Mouse (Mus musculus) midbrain, embryonic 11.5 days (tissue): ENCODE measurements around the gene Siae. TPM values are rescaled to one million over a fixed set of nuclear protein-coding genes. Genes with fewer than 3 reads are reported as not detected.

ENCODE experiments used
- ATAC-seq: fragments of 200-750 bp; cut with Nextera tagmentation; 2 replicates; pipeline ENCODE4 v1.8.0; 2017; ENCODE audit warnings: moderate TSS enrichment, moderate library complexity; ENCODE audit not compliant: low FRiP score
- DNase-seq: peaks from one replicate; pipeline ENCODE4 v3.0.0; 2015; ENCODE audit warnings: low spot score; ENCODE audit errors: missing footprints
- H3K27ac ChIP-seq: fragments of 300-500 bp; sonication (generic); 2 replicates; pipeline ENCODE4 v1.5.1; 2014; ENCODE audit warnings: low read depth, low read length
- H3K27me3 ChIP-seq: fragments of 300-500 bp; sonication (generic); 2 replicates; pipeline ENCODE4 v1.6.1; 2014; ENCODE audit warnings: mild to moderate bottlenecking, low read length, moderate library complexity, mixed read lengths; ENCODE audit not compliant: control insufficient read depth, insufficient read depth
- H3K36me3 ChIP-seq: fragments of 300-500 bp; sonication (generic); 2 replicates; pipeline ENCODE4 v1.6.1; 2014; ENCODE audit warnings: mild to moderate bottlenecking, low read length, moderate library complexity, mixed read lengths; ENCODE audit not compliant: control insufficient read depth, insufficient read depth
- H3K4me1 ChIP-seq: fragments of 300-500 bp; sonication (generic); 2 replicates; pipeline ENCODE4 v1.6.1; 2014; ENCODE audit warnings: low read length; ENCODE audit not compliant: control insufficient read depth, insufficient read depth
- H3K4me2 ChIP-seq: fragments of 300-500 bp; sonication (generic); 2 replicates; pipeline ENCODE4 v1.6.1; 2014; ENCODE audit warnings: mild to moderate bottlenecking, moderate library complexity
- H3K4me3 ChIP-seq: fragments of 300-500 bp; sonication (generic); 2 replicates; pipeline ENCODE4 v1.5.1; 2014; ENCODE audit warnings: low read depth, low read length
- H3K9ac ChIP-seq: fragments of 300-500 bp; sonication (generic); 2 replicates; pipeline ENCODE4 v1.6.1; 2014; ENCODE audit warnings: low read length
- H3K9me3 ChIP-seq: fragments of 300-500 bp; sonication (generic); 2 replicates; pipeline ENCODE4 v1.6.1; 2016; ENCODE audit warnings: low read length; ENCODE audit not compliant: control insufficient read depth
- WGBS: fragments of 180-500 bp; shearing (Covaris S2); extraction: QIAGEN DNeasy Blood & Tissue Kit; methylation state at CpG from one replicate; pipeline ENCODE4 v1.1.7; 2014; 5-methylcytosine and 5-hydroxymethylcytosine counted together
- polyA plus RNA-seq: library from polyadenylated mRNA; unstranded; fragments of >200 nt; fragmentation: Nextera tagmentation; extraction: Ambion mirVana; gene quantifications from 2 replicates; pipeline ENCODE4 v1.2.1, GENCODE M21; 2014

The Siae gene
- polyA plus RNA-seq, 1 experiment from 2014 or later: 7.7 TPM

GRCm38 (mm10) chr9:37539170-37540025, 16.1 kb upstream of the Siae start, which contains the start of gene Vsig2:
TSS of gene Vsig2 (plus strand) at chr9:37539255.
- ATAC-seq (no peak), DNase-seq (no peak)
- Histone ChIP-seq H3K4me3 (no peak within 1 kb of the TSS), H3K9ac (no peak within 1 kb of the TSS), H3K4me2 (no peak within 1 kb of the TSS), H3K9me3 (no peaks in the 10 kb centered on the region), H3K27me3 (peaks cover 3% of the 10 kb centered on the region; the same call in 1 of the 2 replicates), H3K36me3 (no peaks in the 10 kb centered on the region), H3K4me1 (peaks cover 4% of the 10 kb centered on the region; the same call in 1 of the 2 replicates), H3K27ac (no peak within 1 kb of the TSS)
- 42% methylated on average over 23 of the region's 23 CpGs for WGBS

DNA sequence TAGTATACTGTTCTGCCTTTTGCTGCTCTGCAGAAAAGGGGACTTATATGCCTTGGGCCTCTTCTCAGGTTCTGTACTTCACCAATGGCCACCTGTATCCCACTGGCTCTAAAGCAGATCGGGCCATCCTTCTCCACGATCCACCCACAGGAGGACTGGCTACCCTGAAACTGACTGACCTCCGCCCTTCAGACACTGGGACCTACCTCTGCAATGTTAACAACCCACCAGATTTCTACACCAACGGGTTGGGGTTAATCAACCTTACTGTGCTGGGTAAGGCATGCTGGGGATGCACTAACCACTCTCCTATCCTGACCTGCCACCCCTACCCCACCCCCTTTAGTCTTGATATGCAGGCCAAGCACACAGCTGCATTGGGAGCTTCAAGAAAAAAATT, 15.3 kb upstream of the Siae start:
- H3K36me3 ChIP-seq: no peaks in the 10 kb centered on the region
- WGBS: 89% methylated on average over 4 of the region's 4 CpGs
- DNase-seq (no peak), ATAC-seq (no peak)
- no peaks in the 10 kb centered on the region for H3K9me3 ChIP-seq
- no peak overlapping the region for H3K9ac ChIP-seq
- no peak overlapping the region for H3K27ac ChIP-seq
- H3K27me3 ChIP-seq: peaks cover 10% of the 10 kb centered on the region
- H3K4me3 ChIP-seq: no peak overlapping the region
- peaks cover 10% of the 10 kb centered on the region for H3K4me1 ChIP-seq
- no peak overlapping the region for H3K4me2 ChIP-seq

DNA sequence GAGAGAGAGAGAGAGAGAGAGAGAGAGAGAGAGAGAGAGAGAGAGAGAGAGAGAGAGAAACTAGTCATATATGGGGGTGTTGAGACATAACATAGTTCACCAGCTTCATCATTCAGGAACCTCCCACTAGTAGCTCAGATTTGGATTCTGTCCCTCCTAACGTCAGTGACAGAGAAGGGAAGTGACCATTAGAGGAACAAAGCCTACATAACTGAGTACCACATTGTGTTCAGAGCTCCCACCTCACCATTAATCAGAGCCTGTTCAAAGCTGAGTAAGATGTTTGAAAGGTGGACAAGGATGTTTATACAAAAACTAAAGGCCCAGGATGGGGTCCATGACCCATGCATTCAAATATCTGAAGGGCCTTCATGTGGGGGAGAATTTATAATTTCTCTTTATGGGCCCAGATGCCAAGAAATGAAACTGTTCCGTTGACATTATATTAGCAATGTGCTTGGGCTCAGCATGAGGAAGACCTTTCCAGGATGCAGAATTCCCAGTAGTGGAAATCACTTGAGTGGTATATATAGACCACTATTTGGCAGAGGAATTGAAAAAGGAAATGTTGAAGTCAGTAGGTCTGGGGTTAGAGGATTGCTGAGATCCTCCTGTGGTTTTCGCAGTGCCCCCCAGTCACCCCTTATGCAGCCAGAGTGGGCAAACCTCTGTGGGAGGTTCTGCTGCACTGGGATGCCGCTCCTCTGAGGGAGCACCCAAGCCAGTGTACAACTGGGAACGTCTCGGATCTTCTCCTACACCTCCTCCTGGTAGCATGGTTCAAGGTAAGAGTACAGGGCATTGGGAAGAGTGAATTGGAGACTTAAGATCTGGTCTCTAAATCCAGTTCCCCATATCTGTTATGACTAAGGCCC, 14.6 kb upstream of the Siae start:
- no peak for ATAC-seq

GRCm38 (mm10) chr9:37541851-37542642, 13.5 kb upstream of the Siae start:
- H3K4me3 ChIP-seq: no peak overlapping the region
- no peak overlapping the region for H3K4me2 ChIP-seq
- peaks cover 25% of the 10 kb centered on the region for H3K27me3 ChIP-seq
- H3K9ac ChIP-seq: no peak overlapping the region
- ATAC-seq: no peak
- H3K36me3 ChIP-seq: no peaks in the 10 kb centered on the region
- 80% methylated on average over 7 of the region's 7 CpGs for WGBS
- DNase-seq: no peak
- H3K9me3 ChIP-seq: no peaks in the 10 kb centered on the region
- H3K27ac ChIP-seq: no peak overlapping the region
- H3K4me1 ChIP-seq: peaks cover 10% of the 10 kb centered on the region

More for the DNA sequence above, 14.6 kb upstream of the Siae start:
- Histone ChIP-seq H3K36me3 (no peaks in the 10 kb centered on the region), H3K4me1 (peaks cover 10% of the 10 kb centered on the region), H3K9ac (no peak overlapping the region), H3K4me3 (no peak overlapping the region), H3K27me3 (peaks cover 17% of the 10 kb centered on the region), H3K9me3 (no peaks in the 10 kb centered on the region), H3K27ac (no peak overlapping the region), H3K4me2 (no peak overlapping the region)
- no peak for DNase-seq
- 81% methylated on average over 6 of the region's 6 CpGs for WGBS

GRCm38 (mm10) chr9:37543869-37544440, 11.5 kb upstream of the Siae start:
- ATAC-seq: peak; percentile 10; the same call in 1 of the 2 replicates
- peaks cover 34% of the 10 kb centered on the region for H3K27me3 ChIP-seq
- peak overlapping the region; percentile 11 for H3K4me3 ChIP-seq

GRCm38 (mm10) chr9:37544447-37545165, 10.9 kb upstream of the Siae start:
- Histone ChIP-seq H3K4me1 (peaks cover 10% of the 10 kb centered on the region), H3K4me2 (peak overlapping the region; percentile 46), H3K27ac (no peak overlapping the region), H3K36me3 (no peaks in the 10 kb centered on the region), H3K9me3 (no peaks in the 10 kb centered on the region), H3K9ac (0 out of 2 replicates have a peak overlapping the region, but pooled peaks have one; percentile 1), H3K27me3 (peaks cover 40% of the 10 kb centered on the region), H3K4me3 (peak overlapping the region; percentile 16)
- DNase-seq (peak; percentile 97), ATAC-seq (peak; percentile 67)
- WGBS: under 1% methylated on average over 29 of the region's 29 CpGs

More at GRCm38 (mm10) chr9:37543869-37544440, 11.5 kb upstream of the Siae start:
- peak; percentile 88 for DNase-seq
- Histone ChIP-seq H3K4me1 (peaks cover 10% of the 10 kb centered on the region), H3K27ac (no peak overlapping the region; the same call in 1 of the 2 replicates), H3K9ac (no peak overlapping the region), H3K4me2 (peak overlapping the region; percentile 46), H3K36me3 (no peaks in the 10 kb centered on the region), H3K9me3 (no peaks in the 10 kb centered on the region)
- 24% methylated on average over 12 of the region's 12 CpGs for WGBS

- 4% methylated on average over 17 of the region's 17 CpGs for WGBS
- no peaks in the 10 kb centered on the region for H3K9me3 ChIP-seq
- H3K4me3 ChIP-seq: peak overlapping the region; percentile 16
- no peak overlapping the region for H3K27ac ChIP-seq
- DNase-seq: peak; percentile 92
- H3K4me2 ChIP-seq: peak overlapping the region; percentile 46
- H3K4me1 ChIP-seq: peaks cover 10% of the 10 kb centered on the region
- no peak overlapping the region for H3K9ac ChIP-seq
- peaks cover 46% of the 10 kb centered on the region for H3K27me3 ChIP-seq
- H3K36me3 ChIP-seq: no peaks in the 10 kb centered on the region
- ATAC-seq: peak; percentile 57
Observed at GRCm38 (mm10) chr9:37545166-37545610, 10.3 kb upstream of the Siae start.
